Mouse (Mus musculus) cortical plate, adult 2 months (tissue): ENCODE measurements around the gene Oxct1. TPM values are rescaled to one million over a fixed set of nuclear protein-coding genes. Genes with fewer than 3 reads are reported as not detected.

Source experiments
- H3K27ac ChIP-seq: fragments of 200-500 bp; 2 replicates; pipeline ENCODE4 v1.5.1; 2012; ENCODE audit warnings: low read length, control low read depth, inconsistent platforms; ENCODE audit not compliant: insufficient read depth
- H3K4me1 ChIP-seq: fragments of 200-500 bp; 2 replicates; pipeline ENCODE4 v1.6.1; 2011; ENCODE audit warnings: low read length; ENCODE audit not compliant: control insufficient read depth, insufficient read depth
- H3K4me3 ChIP-seq: fragments of 200-500 bp; 2 replicates; pipeline ENCODE4 v1.5.1; 2011; ENCODE audit warnings: mild to moderate bottlenecking, low read length, control low read depth; ENCODE audit not compliant: insufficient read depth
- CTCF ChIP-seq: fragments of 200-500 bp; IDR thresholded peaks from 2 replicates; pipeline ENCODE4 v1.5.1; 2011; ENCODE audit warnings: mild to moderate bottlenecking, control low read depth, low read length; ENCODE audit not compliant: insufficient read depth; ENCODE audit errors: extremely low read depth
- POLR2A ChIP-seq: fragments of 200-500 bp; IDR thresholded peaks from 2 replicates; pipeline ENCODE4 v1.6.1; 2011; ENCODE audit warnings: mild to moderate bottlenecking, low read length, control low read depth; ENCODE audit not compliant: insufficient read depth; ENCODE audit errors: extremely low read depth
- polyA plus RNA-seq: library from polyadenylated mRNA; depleted of rRNA; stranded (reverse); fragments of >200 nt; gene quantifications from 2 replicates; pipeline ENCODE4 v1.2.3, GENCODE M21; 2012; rRNA removed

Oxct1 gene
- polyA plus RNA-seq, 1 experiment = 181 TPM

DNA sequence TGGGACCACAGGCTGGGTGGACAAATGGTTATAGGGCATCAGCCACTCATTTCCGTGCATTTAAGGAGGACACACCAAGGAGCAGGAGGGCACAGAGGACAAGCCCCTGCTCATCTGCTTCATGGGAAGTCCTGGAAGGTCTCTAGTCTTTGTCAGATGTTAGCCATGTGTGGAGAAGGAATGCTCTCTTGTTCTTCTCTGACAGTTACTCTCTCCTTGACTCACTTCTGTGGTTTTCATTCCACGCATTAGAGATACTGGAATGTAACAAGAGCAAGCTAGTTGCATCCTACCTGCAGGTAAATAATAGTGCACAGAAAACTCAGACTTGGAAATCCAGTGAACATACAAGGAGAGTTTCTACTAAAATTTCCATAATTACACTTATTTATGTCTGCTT lies 121.5 kb downstream of the Oxct1 start:
- TF ChIP-seq CTCF (no peak), POLR2A (no peak)
- no peak overlapping the region for H3K4me3 ChIP-seq
- no peaks in the 10 kb centered on the region for H3K4me1 ChIP-seq
- no peak overlapping the region for H3K27ac ChIP-seq

DNA sequence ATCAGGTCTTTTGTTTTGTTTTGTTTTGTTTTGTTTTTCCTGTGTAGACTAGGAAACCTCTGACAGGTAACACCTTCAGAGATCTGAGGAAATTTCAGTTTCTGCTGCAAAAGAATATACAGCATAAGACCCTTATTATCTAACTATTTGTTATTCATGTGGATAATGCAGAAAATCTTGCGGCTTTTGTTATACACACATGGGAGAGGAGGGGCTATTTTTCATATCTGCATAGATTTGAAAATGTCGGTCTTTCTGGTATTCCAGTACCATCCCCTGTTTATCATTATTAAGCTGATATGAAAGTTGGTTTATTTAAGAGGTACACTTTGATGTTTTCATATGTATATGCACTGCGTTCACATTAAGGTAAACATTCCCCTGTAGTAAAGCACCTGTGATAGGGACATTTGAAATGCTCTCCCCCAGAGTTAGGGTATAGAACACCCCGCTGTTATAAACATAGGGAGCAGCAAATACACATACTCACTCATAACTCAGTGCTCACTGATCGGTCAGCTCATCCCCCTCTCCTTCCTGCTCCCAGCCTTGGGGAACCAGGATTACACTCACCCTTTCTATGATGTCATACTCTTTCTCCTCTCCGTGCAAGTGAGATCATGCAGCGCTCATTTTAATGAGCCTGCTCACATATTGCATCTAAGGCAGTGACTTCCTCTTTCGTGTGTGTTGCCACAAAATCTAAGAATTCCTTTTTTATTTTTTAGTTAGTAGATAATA lies 122.6 kb downstream of the Oxct1 start:
- H3K4me3 ChIP-seq = no peak overlapping the region
- no peak overlapping the region; the same call in 1 of the 2 replicates for H3K27ac ChIP-seq
- no peaks in the 10 kb centered on the region for H3K4me1 ChIP-seq
- no peak for TF ChIP-seq CTCF
- no peak for TF ChIP-seq POLR2A

GRCm38 (mm10) chr15:4154646-4155045 lies 128.5 kb downstream of the Oxct1 start:
- Histone ChIP-seq H3K27ac (no peak overlapping the region), H3K4me1 (no peaks in the 10 kb centered on the region), H3K4me3 (no peak overlapping the region)
- no peak for TF ChIP-seq POLR2A
- TF ChIP-seq CTCF = no peak

- Histone ChIP-seq H3K4me3 (no peak overlapping the region), H3K27ac (no peak overlapping the region), H3K4me1 (no peaks in the 10 kb centered on the region)
- TF ChIP-seq CTCF (no peak), POLR2A (no peak)
Measured at GRCm38 (mm10) chr15:4167946-4168345, 141.8 kb downstream of the Oxct1 start.

DNA sequence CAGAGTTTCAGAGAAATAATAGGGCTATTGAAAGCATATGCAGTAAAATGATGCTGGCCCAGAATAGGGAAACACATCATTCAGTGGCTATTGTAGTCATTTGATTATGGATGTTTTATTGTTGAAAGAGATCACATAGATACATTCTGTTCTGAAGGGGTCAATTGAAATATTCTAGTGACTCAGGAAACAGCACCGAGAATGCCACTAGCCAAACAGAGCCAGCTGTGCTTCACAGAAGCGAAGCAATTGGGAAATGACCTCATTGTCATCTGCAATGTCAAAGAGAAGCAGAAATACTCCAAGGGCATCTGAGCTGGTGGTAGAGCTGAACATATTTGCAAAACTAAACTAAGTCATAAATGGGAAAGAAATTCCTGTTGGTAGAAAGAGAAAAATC lies 145.4 kb downstream of the Oxct1 start:
- TF ChIP-seq POLR2A = no peak
- no peak for TF ChIP-seq CTCF
- H3K4me1 ChIP-seq = no peaks in the 10 kb centered on the region
- no peak overlapping the region for H3K4me3 ChIP-seq
- no peak overlapping the region for H3K27ac ChIP-seq

GRCm38 (mm10) chr15:4197913-4198312 lies 171.7 kb downstream of the Oxct1 start:
- TF ChIP-seq POLR2A (no peak), CTCF (no peak)
- Histone ChIP-seq H3K4me1 (no peaks in the 10 kb centered on the region), H3K27ac (no peak overlapping the region), H3K4me3 (no peak overlapping the region)

Other genes starting within 250 kb of the Oxct1 start
- gene Fbxo4, start 46.8 kb upstream of the Oxct1 start, polyA plus RNA-seq = 9.8 and 11.6 TPM in 2 replicates
- gene AW549877, start 30.6 kb upstream of the Oxct1 start, polyA plus RNA-seq = 37.8 and 39.0 TPM in 2 replicates